Mouse (Mus musculus): Measurements from ENCODE around the gene S100a4. TPM values are rescaled to one million over a fixed set of nuclear protein-coding genes. Genes with fewer than 3 reads are reported as not detected.

The S100a4 gene
- total RNA-seq, 2 experiments from 2014 or later, result 9.5 to 17.4 TPM

DNA sequence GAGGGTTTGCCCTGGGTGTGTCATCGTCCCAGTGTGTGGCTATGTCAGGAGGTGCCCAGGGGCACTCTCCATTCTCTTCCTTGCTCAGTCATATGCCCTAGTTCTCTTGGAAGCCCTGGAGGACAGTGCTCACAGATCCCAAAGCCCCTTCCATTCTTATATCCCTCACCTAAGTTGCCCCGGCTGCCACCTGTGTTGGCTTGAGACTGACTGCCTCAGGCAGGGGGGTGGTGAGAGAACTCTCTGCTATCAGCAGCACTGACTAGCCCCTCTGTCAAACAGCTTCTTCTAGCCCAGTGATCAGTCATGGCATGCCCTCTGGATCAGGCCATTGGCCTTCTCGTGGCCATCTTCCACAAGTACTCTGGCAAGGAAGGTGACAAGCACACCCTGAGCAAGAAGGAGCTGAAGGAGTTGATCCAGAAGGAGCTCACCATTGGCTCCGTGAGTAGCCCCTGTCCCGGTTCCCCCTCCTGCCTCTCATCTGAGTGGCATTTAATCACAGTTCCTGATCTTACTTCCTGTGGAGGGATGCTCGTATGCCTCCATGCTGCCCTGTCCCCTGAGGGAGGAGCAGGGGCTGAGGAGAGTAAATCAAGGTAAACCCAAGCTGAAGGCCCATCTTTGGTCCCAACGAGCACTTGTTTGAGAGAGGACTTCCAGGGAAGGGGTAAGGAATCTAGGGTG, 10.0 kb downstream of the S100a4 start:
- no peak for TF ChIP-seq CTCF (IDR thresholded peaks at IDR 0.05)
- intact Hi-C loops (cut with DNase I), result no loop called here
- no peak for DNase-seq
- Histone ChIP-seq H3K27ac (peak overlapping the region; percentile 92), H3K4me3 (peak overlapping the region; percentile 80)

DNA sequence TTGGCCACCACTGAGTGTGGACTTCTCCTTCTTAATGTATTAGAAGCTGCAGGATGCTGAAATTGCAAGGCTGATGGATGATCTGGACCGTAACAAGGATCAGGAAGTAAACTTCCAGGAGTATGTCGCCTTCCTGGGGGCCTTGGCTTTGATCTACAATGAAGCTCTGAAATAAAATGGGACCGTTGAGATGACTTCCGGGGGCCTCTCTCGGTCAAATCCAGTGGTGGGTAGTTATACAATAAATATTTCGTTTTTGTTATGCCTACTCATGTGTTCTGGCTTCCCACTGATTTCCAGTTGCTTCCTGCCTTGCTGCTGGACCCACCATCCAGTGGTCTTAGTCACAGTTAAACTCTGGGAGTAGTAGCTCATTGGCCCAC, 10.6 kb downstream of the S100a4 start:
- H3K27ac ChIP-seq, result peak overlapping the region; percentile 92

DNA sequence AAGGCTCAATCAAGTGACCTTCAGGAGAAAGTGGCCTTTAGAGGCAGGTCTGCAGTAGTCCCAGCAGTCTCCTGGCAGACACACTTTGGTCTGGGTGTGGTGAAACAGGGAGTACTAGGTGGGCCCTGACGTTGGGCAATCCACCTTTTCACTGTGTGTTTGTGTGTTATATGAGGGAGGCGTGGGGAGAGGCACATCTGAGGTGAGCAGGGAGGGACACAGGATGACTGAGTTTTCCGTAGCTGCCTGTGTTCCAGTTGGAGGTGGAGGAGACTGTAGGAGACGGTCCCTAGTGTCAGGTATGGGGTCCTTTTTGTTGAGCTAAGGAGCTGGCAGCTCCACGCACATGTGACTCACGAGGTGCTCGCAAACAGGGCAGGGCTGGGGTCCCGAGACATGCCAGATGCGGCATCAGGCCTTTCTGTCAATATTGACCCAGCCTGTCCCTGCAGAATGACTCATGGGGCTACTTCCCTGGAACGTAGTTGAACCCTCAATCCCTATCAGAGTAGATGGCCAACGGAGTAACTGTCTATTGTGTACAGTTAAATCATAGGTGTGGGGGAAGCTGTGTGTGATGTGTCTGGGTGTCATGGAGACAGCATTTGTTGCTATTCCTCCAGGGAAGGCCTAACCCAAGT, 11.2 kb downstream of the S100a4 start:
- intact Hi-C loops (cut with DNase I), result loop anchor here (1.0 to 5.0 kb wide), 3 partner anchors 29 to 102 kb away; partner anchors contain the start of genes S100a1, S100a13 and S100a14
- Histone ChIP-seq H3K27ac (peak overlapping the region; percentile 92), H3K4me3 (peak overlapping the region; percentile 80)
- no peak for TF ChIP-seq CTCF (IDR thresholded peaks at IDR 0.05)
- DNase-seq, result no peak

More for the DNA sequence above, 10.6 kb downstream of the S100a4 start:
- no peak for DNase-seq
- intact Hi-C loops (cut with DNase I), result no loop called here
- no peak for TF ChIP-seq CTCF (IDR thresholded peaks at IDR 0.05)
- H3K4me3 ChIP-seq, result peak overlapping the region; percentile 80

DNA sequence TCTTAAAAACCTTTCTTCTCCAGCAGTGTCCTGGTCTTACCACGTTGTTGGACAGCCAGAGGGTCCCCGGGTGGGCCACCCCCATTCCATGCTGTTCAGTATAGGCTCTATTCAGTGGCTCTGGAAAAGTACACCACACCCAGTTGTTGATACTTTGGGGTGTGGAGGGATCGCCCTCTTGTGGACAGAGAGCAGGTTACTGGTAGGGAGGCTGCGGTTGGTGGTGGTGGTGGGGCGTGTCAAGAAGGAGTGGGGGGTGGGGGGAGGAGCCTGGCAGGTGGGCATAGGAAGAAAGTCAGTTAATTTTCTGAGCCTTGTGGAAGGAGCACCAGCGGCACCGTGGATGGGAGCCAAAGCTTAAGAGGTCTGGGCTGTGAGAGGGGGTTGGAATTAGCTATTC, 11.8 kb downstream of the S100a4 start:
- intact Hi-C loops (cut with DNase I), result loop anchor here (1.0 to 5.0 kb wide), 3 partner anchors 30 to 103 kb away; partner anchors contain the start of genes S100a1, S100a13 and S100a14
- DNase-seq, result peak; percentile 81
- peak overlapping the region; percentile 92 for H3K27ac ChIP-seq
- peak overlapping the region; percentile 80 for H3K4me3 ChIP-seq
- peak; percentile 76 for TF ChIP-seq CTCF (IDR thresholded peaks at IDR 0.05)

DNA sequence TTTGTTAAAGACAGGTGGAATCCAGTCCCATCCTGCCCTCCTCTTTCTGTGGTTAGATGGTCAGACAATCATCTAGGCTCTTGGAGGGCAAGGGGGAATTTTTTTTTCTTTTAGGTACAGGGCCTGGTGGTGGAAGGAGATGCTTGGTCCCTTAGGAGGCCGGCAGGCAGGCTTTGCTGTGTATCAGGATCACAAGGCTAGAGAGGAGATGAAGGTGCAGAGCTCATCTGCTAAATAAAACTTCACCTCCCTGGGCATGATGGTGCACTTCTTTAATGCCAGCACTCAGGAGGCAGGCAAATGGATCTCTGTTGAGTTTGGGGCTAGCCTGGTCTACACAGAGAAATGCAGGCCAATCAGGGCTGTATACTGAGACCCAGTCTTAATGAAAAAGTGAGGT, 12.3 kb downstream of the S100a4 start:
- TF ChIP-seq CTCF (IDR thresholded peaks at IDR 0.05), result no peak
- intact Hi-C loops (cut with DNase I), result loop anchor here (1.0 to 5.0 kb wide), 3 partner anchors 31 to 104 kb away; partner anchors contain the start of genes S100a1, S100a13 and S100a14
- Histone ChIP-seq H3K4me3 (peak overlapping the region; percentile 80), H3K27ac (peak overlapping the region; percentile 92)
- DNase-seq, result no peak

DNA sequence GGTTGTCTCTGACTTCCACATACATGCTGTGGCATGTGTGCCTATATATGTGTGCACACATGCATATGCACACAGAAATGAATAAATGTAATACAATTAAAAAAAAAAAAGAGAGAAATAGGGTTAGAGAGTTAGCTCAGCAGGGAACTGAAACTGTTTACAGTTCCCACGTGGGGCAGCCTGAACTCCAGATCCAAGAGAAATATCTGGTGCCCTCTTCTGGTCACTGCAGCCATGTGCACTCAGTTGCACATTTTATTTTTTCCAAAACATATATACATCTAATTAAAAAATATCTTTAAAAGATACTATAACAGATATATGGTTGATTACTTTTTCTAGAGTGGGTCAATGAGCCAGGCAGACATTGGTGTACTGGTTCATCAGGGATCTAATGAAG, 14.0 kb downstream of the S100a4 start:
- DNase-seq, result no peak
- intact Hi-C loops (cut with DNase I), result loop anchor here (5.0 kb wide), 2 partner anchors 90 to 105 kb away; partner anchors contain the start of genes S100a1, S100a13 and S100a14
- Histone ChIP-seq H3K27ac (no peak overlapping the region), H3K4me3 (no peak overlapping the region)
- peak; percentile 45 for TF ChIP-seq CTCF (IDR thresholded peaks at IDR 0.05)

DNA sequence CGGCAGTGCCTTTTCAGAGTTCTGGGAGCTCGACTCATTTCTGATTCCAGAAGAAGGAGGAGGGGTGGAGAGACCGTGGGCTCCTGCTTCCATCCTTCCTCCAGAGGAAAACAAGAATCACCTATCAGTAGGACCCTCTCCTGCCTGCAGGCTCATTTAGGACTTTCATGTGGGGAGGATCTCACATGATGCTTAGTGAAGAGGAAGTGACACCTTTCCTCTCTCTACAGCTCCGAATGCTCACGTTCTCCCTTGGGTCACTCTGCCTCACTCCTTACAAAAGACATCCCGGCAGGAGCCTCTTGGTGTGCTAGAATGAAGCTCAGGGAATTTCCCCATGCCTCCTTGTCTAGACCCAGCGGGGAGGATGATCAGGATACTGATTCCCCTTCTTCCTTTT, 18.0 kb downstream of the S100a4 start:
- Histone ChIP-seq H3K4me3 (no peak overlapping the region), H3K27ac (no peak overlapping the region)
- TF ChIP-seq CTCF (IDR thresholded peaks at IDR 0.05), result no peak
- no peak for DNase-seq
- intact Hi-C loops (cut with DNase I), result no loop called here

DNA sequence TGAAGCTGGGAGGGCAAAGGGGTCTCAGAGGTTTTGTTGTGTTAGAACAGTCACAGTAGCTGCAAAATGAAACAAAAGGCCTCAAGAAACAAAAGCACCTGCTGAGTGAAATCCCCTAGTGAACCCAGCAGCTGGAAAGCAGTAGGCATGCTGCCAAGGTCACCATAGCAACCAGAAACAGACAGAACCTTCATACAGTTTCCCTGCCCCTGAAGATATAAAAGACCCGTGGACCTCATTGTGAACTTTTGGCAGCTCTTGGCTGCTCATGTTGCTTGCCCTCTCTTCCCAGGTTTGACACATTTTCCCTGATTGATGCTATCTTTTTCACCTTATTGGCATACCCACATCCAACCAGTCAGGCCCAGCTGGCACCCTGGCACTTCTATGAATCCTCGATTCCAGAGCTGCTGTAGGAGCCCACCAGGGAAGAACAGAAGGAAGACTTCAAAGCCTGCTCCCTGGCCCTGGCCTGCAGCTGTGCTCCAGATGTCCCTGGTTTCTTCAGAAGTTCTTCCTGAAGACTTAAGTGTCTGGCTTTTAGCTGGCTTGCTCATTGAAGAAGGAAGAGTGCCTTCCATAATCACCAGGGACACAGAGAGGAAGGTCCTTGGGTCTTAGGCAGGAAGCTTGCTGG, 20.0 kb downstream of the S100a4 start:
- DNase-seq, result peak; percentile 66
- Histone ChIP-seq H3K27ac (no peak overlapping the region), H3K4me3 (no peak overlapping the region)
- intact Hi-C loops (cut with DNase I), result no loop called here
- no peak for TF ChIP-seq CTCF (IDR thresholded peaks at IDR 0.05)

DNA sequence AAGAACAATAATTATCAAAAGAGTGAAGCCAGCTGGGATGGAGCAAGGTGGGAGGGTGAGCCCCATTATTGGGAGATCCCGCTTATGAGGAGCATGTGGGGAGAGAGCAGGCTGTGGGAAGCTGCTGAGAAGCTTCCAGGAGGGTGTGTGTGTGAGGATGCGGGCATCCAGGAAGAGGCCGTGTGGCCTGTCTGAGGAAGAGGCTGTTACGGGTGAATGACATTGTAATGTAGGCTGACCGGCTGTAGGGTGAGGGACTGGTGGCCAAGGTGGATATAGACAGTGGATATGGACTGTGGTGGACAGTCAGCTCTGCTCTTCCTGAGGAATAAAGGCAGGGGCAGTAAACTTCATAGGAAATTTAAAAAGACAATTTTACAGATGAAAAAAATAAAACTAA, 21.9 kb downstream of the S100a4 start:
- intact Hi-C loops (cut with DNase I), result no loop called here
- no peak for DNase-seq
- H3K27ac ChIP-seq, result no peak overlapping the region
- no peak for TF ChIP-seq CTCF (IDR thresholded peaks at IDR 0.05)
- H3K4me3 ChIP-seq, result no peak overlapping the region

DNA sequence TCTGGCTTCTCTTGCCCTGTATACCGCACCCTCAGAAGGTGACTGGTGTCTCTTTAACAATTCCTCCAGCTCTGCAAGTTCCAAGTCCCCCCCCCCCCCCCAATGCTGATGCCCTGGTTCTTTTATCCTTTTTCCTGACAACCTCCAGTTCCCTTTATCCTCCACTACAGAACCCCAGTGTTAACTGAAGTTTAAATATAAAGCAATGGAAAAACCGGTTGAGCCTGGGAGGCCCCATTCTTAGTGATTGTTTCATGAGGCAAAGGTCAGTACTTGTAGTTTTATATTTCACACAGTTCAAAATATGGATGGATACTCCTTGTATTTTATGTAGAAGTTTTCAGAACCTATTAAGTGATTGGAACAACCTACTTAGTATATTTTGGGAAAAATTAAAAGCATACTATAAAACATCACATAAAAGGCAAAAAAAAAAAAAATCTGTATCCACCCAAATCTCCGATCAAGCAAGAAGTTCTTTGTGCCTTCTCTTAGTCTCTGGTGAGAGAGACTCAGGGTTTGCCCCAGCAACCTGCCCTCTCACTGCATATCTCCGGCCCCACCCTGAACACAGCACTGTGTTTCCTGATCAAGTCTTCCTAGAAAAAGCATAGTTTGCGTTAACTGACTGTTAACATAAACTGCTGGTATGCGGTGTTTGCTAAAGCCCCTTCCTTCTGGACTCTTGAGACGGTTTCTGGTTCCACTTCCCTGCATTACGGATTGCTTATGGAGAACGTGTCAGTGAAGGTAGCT, 22.9 kb downstream of the S100a4 start:
- Histone ChIP-seq H3K27ac (no peak overlapping the region), H3K4me3 (no peak overlapping the region)
- TF ChIP-seq CTCF (IDR thresholded peaks at IDR 0.05), result no peak
- intact Hi-C loops (cut with DNase I), result no loop called here
- DNase-seq, result no peak

DNA sequence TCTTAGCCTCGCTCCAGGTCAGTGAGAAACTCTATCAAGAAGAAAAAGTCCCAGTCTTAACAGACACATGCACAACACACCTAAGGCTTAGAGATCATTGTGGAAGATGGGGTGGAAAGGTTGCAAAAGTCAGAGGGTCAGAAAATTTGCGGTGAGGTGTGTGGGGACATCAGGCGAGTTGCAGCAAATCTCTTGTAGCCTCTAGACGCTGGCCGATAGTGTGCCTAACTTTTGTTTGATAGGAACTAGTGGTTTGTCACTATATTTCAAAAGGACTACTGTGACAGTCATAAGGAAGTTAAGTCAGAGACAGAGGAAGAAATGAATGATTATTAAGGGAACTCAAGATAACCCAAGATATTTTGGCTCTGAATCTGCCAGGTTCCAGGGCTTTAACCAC, 23.8 kb downstream of the S100a4 start:
- DNase-seq, result no peak
- TF ChIP-seq CTCF (IDR thresholded peaks at IDR 0.05), result no peak
- Histone ChIP-seq H3K27ac (no peak overlapping the region), H3K4me3 (no peak overlapping the region)
- intact Hi-C loops (cut with DNase I), result no loop called here

DNA sequence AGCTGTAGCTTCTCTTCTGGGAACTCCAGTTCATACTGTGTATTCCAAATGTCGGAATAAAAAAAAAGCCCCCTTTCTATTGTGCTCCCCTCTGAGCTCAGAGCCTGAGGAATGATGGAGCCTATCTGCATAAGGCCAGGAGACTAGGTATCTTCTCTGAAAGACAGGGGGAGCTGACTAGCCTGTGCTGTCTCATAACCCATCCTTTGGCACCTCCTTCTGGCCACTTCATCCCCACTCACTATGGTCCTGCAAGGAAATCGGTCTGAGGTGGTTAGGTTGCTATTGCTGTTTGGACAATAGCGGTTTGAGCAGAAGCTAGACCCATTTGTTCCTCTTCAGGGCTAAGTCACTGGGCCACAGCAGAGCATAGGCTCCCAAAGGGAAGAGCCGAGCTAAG, 24.2 kb downstream of the S100a4 start:
- intact Hi-C loops (cut with DNase I), result no loop called here
- peak; percentile 61 for TF ChIP-seq CTCF (IDR thresholded peaks at IDR 0.05)
- Histone ChIP-seq H3K4me3 (no peak overlapping the region), H3K27ac (no peak overlapping the region)
- DNase-seq, result no peak

Data from gastrocnemius, adult 2 months (tissue).